Mouse (Mus musculus): ENCODE results near the gene Nr1h4.

Nr1h4 gene

DNA sequence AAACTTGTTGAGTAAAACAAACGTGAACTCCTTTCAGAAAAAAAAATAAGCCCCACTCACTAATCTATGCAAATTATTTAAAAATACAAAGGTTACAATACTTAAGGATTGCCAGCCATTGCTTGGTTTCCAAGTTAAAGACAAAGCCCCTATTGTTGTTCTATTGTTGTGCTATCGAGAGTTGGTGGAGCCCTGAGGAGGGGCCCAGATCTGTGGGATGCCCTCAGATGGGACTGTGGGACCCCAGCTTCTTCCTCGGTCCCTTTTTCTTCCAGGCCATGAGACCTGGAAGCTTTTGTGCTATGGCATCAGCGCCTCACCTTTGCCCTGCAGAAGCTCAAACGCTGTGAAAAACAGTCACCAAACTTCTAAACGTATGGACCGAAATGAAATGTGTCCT lies 51.7 kb downstream of the Nr1h4 start:
- DNase-seq (ENCODE audit: low spot score in 2 of 2), result no peak

DNA sequence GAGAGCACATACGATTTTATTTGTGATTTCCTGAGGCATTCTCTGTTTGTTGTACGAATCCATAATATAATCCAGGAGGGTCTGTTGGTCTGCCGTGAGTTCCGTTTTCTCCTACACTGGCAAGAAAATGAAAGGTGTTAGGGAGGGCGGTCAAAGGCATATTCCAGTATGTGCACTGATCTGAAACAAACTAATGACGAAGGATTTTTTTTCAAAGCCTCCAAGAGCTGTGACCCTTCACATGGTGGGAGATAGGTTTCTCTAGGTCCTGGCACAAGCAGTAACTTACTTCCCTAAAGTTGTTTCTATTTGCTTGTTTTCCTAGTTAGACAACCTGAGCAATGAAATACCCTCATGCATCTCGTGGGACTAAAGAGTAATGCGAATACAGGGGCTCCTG lies 54.6 kb downstream of the Nr1h4 start:
- DNase-seq (ENCODE audit: low spot score in 2 of 2), result no peak

DNA sequence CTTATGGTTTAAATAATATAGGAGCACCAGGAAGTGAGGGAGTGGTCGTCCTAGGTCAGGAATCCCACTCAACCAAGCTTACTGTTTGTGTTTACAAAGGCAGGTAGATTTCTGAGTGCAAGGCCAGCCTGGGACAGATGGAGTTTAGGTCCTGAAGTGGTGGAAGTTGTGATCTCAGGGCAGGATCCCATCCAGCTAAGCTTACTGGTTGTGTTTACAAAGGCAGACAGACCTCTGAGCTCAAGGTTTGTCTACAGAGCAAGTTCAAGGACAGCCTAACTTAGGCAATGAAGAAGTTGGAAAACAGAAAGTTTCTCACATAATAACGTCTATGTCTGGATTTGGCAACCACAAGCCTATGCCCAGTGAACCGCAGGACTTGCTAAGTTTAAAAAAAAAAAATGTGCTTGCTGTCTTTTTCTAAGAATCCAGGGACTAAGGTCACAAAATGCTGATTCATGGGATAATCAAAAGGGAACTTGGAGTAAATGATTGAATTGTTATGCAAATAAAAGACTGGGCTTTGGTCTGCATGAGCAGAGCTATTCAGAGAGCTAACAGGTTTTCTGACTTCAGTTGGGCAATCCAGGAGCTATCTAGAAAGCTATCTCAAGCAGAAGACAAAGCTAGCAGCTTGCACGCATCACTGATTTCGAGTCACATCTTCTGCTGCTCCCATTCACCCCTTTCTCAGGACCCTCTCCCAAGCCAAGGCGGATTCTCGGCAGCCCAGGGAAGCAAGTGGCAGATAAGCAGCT lies 62.6 kb downstream of the Nr1h4 start:
- no peak for DNase-seq (ENCODE audit: low spot score in 2 of 2)

DNA sequence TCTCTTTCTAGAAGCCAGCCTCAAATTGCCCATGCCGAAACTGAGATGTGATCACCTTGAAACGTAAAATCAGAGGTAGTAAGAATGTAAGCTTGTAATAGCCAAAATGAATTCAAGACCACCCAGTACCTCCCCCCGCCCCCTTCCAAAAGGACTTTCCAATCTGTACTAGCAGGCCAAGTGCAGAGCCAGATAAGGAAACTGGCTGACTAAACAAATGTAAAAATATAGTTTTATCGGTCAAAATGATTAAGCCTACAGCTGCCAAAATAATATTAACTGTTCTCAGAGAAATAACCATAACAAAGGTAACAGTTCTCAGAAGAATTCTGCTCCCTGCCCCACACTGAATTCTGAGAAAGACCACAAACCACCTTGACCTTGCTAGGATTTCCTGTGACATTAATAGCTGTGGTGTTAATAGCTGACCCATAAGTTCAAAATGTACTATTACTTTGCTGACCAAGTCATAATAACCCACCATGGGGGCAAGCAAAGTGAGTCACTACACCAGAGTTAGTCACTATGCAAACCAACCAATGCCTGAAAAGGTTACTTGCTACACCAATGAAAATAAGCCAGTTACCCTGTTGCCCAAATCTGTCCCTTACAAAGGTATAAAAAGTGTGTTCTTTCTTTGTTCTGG lies 68.5 kb downstream of the Nr1h4 start:
- no peak for DNase-seq (ENCODE audit: low spot score in 2 of 2)

DNA sequence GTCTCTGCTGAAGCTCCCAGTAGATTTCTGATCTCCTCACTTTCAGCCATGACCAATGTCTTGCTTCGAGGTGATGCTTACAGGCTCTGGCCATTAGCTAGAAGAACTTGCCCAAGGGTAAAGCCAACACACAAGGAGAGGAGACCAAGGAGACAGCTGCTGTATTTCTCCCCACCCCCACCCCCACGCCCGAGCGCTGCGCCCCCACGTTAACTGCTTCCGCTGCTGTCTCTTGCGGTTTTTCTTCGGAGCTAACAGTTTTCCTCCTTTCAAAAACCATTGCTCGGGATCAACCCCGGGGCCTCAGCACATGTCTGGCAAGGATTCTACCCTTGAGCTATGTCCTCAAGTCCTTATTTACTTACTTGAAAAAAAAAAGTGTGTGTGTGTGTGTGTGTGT lies 70.5 kb downstream of the Nr1h4 start:
- no peak for DNase-seq (ENCODE audit: low spot score in 2 of 2)

DNA sequence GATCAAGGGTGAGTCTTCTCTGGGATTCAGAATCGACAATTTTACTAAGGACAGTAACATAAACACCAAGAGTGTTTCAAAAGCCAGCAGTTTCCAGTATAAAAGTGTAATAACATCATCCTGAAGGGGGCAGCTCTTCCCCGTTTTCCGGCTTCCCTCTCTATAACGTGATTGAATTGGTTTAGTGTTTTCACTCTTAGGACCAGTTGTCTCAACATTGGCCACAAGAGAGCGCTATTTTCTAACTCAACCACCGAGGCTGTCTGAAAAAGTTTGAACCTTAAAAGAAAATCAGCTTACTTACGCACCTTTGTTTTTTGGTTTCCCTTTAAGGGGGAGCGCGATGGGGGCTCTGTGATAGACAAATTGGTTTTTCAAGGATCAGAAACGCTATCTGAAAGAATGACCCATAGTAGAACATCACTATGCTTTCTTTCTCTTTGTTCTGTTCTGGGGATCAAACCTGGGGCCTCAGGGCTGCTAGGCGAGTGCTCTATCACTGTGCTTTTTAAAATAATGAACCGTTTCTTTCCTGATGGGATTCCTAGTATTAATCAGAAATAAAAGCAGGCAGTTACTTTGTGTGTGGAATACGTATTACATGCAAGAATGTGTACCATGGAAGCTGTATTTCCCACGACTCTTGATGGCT lies 71.4 kb downstream of the Nr1h4 start:
- peak; percentile 16 to 73 for DNase-seq (ENCODE audit: low spot score in 2 of 2)

DNA sequence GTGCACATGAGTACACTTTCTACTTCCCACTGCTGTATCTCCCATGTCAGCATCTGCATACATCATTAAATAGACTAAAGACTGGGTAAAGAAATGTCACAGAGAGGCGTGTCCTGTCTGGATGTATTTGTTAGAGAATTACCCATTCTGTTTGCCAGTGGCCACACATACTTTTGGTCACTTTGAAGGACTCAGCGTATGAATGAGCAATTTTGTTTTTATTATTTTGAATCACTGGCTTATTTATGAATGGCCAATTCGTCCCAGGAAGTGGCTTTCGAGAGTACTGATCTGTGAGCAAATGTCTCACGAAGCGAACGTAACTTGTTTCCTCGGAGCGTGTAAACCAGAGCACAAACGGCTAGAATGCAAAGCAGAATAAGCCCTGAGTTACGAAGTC lies 72.4 kb downstream of the Nr1h4 start:
- DNase-seq (ENCODE audit: low spot score in 2 of 2), result no peak

DNA sequence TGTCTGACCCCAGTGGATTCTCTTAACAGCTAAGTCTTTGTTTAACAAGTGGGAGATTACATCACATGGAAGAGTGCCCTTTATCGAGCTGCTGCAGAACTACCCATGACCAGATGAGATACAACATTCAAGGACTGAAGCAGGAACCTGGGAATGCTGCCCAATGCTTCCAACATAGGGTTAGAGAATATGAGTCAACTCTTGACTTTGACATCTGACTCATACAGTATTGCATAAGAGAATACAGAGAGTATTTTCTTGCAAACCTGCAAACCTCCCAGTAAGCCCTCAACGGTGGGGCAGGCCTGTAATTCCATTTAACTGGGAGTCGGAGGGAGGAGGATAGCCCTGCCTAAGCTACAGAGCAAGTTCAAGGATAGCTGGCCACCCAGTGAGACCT lies 74.6 kb downstream of the Nr1h4 start:
- no peak for DNase-seq (ENCODE audit: low spot score in 2 of 2)

DNA sequence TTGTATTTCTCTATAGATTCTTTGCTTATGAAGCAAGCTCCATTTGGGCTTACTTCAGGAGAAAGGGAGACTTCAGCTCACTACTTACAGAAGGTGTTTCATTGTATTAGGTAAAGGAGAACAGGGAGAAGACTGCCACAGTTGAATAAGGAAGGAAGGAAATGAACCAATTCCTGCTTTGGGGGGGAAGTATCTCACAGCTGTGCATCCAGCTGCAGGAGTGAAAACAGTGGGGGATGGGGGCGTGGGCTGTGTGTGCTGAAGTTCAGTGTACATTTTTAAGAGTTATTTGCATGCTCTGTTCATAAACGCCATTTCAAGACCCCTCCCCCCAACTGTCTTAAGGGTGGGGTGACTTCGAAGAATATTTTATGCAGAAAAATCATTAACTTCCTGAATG lies 79.6 kb downstream of the Nr1h4 start:
- DNase-seq (ENCODE audit: low spot score in 2 of 2), result peak in 1 of 2 experiments; percentile 36

DNA sequence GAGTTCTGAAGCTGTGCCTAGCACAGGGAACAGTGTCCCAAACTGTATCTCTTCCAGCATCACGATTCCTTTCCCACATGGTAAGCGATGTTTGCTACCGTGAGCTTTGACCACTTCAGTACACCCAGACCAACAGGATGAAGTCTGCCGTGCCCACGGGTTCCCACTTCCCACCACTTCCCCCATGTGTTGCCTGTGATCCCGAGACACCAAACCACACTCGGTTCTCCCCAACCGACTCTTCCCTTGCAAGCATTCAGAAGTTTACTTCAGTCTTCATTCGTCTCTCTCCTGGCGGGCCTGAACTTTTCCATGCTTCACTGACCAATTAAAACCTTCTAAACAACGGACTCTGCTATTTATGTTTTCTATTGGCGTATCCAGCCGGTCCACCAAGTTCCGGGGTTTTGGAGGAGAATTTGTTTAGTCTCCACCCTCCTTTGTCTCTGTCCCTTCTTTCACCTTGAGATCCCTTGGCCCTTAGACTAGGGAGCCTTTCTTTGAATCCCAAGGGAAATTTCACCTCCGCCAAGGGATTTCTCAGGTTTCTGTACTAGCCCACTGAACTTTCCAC lies 80.2 kb downstream of the Nr1h4 start:
- DNase-seq (ENCODE audit: low spot score in 2 of 2), result no peak

DNA sequence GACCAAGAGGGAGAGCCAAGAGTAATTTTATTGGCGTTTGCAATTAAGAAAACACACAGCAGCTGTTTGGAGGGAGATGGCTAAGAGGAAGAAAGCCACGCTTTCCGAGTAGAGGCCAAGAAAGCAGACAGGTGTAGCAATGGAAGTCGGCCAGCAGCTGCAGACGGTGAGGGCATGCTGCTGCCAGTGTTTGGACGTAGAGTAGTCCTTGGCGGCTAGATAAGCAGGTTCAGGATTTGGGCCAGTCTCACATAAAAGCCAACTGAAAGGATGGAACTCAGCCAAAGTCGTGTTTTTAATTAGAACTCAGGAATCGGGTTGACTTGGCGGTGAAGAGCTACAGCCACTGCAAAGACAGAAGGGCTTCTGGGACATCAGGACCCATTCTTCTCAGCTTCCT lies 83.0 kb downstream of the Nr1h4 start:
- no peak for DNase-seq (ENCODE audit: low spot score in 2 of 2)

DNA sequence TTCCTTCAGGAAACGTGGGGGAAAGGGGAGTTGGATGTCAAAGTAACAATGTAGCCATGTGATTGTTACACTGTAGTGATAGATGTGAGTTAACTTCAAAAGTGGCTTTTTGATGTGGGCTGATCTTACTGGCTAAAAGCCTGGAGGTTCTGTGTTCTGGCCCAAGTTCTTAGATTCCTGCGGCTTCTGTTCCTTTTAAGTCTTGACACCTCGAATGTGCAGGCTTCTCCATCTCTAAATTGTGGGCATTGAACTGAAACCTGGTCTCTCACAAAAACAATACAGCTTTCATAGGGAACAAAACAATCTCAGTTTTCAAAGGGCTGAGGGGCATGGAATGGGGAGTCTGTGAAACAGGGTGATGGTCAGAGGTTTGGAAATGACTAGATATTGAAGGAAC lies 89.0 kb downstream of the Nr1h4 start:
- no peak for DNase-seq (ENCODE audit: low spot score in 2 of 2)

DNA sequence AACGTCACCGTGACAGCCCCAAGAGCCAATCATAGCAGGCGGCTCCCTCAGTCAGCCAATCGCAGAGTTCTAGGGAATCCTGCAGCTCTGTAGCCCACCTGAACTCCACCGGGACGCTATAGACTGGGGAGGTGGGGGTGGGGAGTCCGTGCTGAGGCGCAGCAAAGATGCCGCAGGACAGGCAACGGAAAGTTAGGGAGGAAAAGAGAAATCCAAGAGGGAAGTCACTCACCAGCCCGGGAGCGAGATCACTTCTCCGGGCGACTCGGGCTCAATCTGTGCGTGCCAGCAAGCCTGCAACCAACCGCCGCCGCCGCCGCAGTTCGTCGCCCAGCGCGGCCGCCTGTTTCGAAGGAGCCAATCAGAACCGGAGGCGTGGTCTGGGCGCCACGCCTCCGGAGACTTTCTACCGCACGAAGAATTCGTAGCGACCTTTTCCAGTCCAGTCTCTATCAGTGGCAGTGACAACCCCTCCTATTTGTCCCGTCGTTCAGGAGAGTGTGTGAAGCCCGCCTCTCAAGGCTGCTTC lies 89.7 kb downstream of the Nr1h4 start, which contains the start of gene Gas2l3:
Gas2l3 (minus strand) TSS at position 345 of the 529 bp plus-strand sequence.
- DNase-seq (ENCODE audit: low spot score in 2 of 2), result peak; percentile 82 to 91

DNA sequence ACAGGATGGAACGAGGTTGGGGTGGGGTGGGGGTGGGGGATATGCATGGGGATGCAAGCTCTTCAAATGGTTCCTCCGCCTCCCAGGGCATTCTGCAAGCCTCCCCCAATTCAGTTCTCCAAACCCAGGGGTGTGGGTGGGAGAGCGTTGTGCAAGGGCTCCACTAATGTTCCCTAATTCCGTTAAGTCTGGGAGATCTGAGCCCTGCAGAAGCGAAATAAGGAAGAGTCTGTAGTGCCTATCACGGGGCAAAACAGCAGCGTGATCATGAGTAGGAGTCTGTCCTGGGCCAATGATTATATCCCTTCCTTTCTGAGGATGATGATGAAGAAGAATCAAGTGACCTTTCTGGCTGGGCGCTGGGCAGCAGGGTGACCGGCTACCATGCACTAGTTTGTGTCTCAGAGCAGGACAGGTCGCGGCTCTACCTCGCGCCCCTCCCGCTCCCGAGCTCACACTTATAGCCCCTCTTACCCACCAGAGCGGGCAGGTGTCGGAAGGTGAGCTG lies 90.2 kb downstream of the Nr1h4 start:
- DNase-seq (ENCODE audit: low spot score in 2 of 2), result peak in 1 of 2 experiments; percentile 36

DNA sequence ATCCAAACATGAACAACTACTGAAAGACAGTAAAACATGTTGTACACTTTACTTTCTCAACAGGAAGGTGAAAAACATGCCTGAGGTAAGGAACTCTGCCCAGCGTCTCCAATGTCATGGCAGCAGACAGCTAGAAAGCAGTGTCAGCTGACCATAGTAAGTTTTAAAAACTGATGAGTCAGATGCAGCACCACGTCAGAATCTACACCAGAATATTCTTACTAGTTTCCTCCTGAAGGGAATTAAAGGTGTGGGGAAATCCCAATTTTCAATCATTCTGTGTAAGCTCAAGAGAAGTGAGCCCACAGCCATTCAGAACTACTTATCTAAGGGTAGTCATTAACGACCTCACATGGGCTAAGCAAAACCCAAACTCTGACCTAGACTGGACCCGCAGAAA lies 90.7 kb downstream of the Nr1h4 start:
- DNase-seq (ENCODE audit: low spot score in 2 of 2), result peak in 1 of 2 experiments; percentile 22

DNA sequence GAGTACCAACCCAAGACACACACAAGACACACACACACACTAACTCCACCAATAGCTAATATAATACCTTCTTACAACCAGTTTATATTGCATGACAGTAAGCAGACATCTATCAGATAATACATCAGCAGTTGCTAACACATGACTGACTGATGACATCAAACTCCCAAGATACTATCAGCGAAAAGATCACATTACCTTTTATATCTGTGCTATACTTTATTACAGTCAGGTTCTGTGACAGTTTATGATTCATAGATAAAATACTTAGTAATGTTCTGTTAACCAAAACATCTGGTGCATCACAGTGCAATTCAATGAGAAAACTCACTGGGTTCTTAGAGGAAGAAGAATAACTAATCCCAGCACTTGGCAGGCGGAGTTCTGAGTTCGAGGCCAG lies 91.4 kb downstream of the Nr1h4 start:
- DNase-seq (ENCODE audit: low spot score in 2 of 2), result no peak

DNA sequence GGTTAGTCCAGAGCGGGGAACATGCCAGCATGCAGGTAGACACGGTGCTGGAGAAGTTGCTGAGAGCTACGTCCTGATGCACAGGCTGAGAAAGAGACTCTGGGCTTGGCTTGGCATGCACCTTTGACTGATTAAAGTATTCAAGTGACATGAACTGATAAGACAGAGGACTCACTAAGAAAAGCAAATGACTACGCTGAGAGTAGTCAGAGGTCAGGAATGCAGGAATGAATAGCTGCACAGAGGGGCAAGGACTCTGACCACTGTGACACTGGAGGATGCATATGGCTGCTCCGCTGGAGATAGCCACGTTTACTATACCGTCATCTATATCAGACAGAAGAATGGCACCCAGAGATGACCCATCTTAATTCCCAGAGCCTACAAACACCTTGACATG lies 94.0 kb downstream of the Nr1h4 start:
- no peak for DNase-seq (ENCODE audit: low spot score in 2 of 2)

DNA sequence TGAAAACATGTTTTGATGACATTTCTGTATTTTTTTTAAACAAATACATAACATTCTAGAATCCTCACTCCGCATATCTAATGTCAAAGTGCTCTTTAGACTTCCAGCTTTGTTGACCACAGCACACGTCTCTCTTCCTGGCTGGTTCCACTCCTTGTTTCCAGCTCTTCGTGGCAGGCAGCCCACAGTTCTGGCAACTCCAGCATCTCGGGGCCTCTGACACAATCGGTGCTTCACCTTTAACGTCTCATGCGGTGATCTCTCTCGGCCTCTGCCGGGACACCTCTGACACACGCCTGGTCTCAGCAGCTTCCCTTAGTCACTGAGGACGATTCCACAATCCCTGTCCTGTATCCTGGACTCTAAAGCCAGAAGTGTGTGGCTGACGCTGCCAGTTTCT lies 95.4 kb downstream of the Nr1h4 start:
- DNase-seq (ENCODE audit: low spot score in 2 of 2), result no peak

DNA sequence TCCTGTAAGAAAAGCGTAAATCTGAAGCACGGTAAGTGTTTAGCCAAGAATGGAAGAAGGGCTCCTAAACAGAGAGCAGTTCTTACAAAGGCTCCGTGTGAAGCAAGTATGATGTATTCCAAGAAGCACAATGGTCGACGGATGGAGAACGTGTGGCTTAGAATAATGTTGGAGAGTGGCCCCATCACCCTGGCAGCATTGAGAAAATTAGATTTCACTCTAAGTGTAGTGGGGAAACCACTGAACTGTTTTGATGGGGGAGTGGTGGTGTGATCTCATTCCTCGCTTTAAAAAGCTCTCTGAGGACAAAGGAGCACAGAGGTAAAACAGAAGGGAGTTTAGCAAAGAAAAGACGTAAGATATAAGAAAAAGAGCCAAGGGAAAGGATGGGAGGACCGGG lies 95.9 kb downstream of the Nr1h4 start:
- no peak for DNase-seq (ENCODE audit: low spot score in 2 of 2)

DNA sequence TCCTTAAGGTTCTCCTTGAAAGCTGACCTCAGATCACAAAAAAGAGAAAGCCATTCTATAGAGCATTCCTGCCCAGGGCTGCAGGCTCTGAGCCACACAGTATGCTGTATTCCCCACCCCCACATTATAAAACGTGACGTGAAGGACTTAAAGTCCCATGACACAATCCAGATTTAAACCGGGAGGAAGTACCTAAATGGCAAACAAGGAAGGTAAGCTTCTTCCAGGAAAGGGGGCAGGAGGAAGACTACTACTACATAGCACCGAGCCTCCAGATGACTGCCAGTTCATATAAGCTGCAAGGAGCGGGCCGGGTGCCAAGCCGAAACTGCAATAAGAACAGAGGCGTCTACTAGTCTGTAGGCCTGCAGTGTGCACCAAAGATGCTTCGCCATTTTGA lies 97.5 kb downstream of the Nr1h4 start:
- no peak for DNase-seq (ENCODE audit: low spot score in 2 of 2)

DNA sequence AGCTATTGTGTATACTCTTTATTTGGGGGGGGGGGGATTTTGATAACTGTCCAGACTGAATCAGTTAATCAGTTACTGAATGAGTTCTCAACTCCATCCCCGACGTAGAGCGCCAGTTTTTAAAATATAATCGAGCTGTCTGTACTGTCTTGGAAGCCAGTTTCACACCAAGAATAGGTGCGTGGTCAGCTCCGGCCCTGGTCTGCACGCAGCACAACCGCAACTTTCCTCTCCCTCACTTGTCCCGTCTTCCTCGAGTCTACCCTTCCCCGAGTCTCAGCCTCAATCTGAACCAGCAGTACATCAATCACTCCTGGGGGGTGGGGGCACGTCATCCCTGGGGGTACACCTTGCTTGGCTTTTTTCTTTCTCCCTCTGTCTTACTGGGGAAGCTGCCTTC lies 98.0 kb downstream of the Nr1h4 start:
- no peak for DNase-seq (ENCODE audit: low spot score in 2 of 2)

DNA sequence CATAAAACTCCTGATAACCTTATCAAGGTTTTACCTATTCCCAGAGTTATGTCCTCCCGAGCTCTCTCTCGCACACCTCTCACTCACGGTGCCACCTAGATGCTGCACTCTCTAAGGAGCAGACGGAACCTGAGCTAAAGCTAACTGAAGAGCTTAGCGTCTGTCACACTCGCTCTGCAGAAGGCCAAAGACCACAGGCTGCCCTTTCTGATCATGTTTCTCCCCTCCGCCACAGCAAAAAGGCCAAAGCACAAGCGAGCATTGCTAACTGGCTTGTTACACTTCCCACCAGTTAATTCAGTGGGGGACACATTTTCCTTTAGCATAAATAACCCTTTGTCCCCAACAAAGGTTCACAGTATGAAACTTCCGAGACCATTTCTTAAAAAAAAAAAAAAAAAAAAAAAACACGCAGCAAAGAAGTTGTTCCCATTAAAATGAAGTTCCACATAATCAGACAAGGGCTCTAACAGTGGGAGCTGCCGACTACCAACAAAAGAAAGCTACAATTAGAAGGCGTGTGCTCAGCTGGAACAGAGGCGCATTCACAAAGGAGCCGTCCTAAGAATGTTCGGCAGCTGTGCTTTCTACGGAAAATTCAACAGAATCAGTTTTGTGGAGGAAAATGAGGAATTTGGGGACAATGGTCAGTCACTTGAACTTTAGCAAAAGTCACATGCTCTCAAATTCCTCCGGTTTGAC lies 98.7 kb downstream of the Nr1h4 start:
- DNase-seq (ENCODE audit: low spot score in 2 of 2), result no peak
